Mouse (Mus musculus) lung, embryonic 15.5 days (tissue): Measurements from ENCODE around the gene Col11a2. TPM values are rescaled to one million over a fixed set of nuclear protein-coding genes. Genes with fewer than 3 reads are reported as not detected.
A peak's percentile ranks its signal among the peaks of the same experiment; 100 is the strongest.

Source experiments
- ATAC-seq: fragments of 200-750 bp; cut with Nextera tagmentation; 2 replicates; pipeline ENCODE4 v1.8.0; 2017; ENCODE audit warnings: moderate number of reproducible peaks, borderline replicate concordance; ENCODE audit not compliant: low FRiP score, low TSS enrichment; ENCODE audit errors: extremely low read depth
- H3K27ac ChIP-seq: fragments of 300-500 bp; sonication (generic); 2 replicates; pipeline ENCODE4 v1.5.1; 2015; ENCODE audit warnings: moderate library complexity, mild to moderate bottlenecking, inconsistent platforms
- H3K27me3 ChIP-seq: fragments of 300-500 bp; sonication (generic); 2 replicates; pipeline ENCODE4 v1.6.1; 2015; ENCODE audit warnings: inconsistent platforms
- H3K36me3 ChIP-seq: fragments of 300-500 bp; sonication (generic); 2 replicates; pipeline ENCODE4 v1.6.1; 2015; ENCODE audit warnings: inconsistent platforms
- H3K4me1 ChIP-seq: fragments of 300-500 bp; sonication (generic); 2 replicates; pipeline ENCODE4 v1.6.1; 2015; ENCODE audit warnings: inconsistent platforms
- H3K4me2 ChIP-seq: fragments of 300-500 bp; sonication (generic); 2 replicates; pipeline ENCODE4 v1.6.1; 2015; ENCODE audit warnings: inconsistent platforms, mild to moderate bottlenecking, moderate library complexity
- H3K4me3 ChIP-seq: fragments of 300-500 bp; sonication (generic); 2 replicates; pipeline ENCODE4 v1.5.1; 2015; ENCODE audit warnings: mild to moderate bottlenecking, inconsistent platforms
- H3K9ac ChIP-seq: fragments of 300-500 bp; sonication (generic); 2 replicates; pipeline ENCODE4 v1.6.1; 2015; ENCODE audit warnings: inconsistent platforms
- H3K9me3 ChIP-seq: fragments of 300-500 bp; sonication (generic); 2 replicates; pipeline ENCODE4 v1.6.1; 2016; ENCODE audit warnings: inconsistent platforms
- WGBS: fragments of 180-500 bp; shearing (Covaris S2); methylation state at CpG from one replicate; pipeline ENCODE4 v1.1.7; 2015; 5-methylcytosine and 5-hydroxymethylcytosine counted together
- polyA plus RNA-seq: library from polyadenylated mRNA; unstranded; fragments of >200 nt; fragmentation: Nextera tagmentation; extraction: Ambion mirVana; gene quantifications from 2 replicates; pipeline ENCODE4 v1.2.1, GENCODE M21; 2015

Gene Col11a2
- polyA plus RNA-seq, 1 experiment from 2014 or later, result 4.1 TPM

- Histone ChIP-seq H3K4me2 (no peak overlapping the region), H3K4me1 (peaks cover 39% of the 10 kb centered on the region), H3K4me3 (no peak overlapping the region), H3K27me3 (peaks cover 19% of the 10 kb centered on the region), H3K9ac (no peak overlapping the region), H3K27ac (no peak overlapping the region), H3K36me3 (peaks cover 37% of the 10 kb centered on the region), H3K9me3 (no peaks in the 10 kb centered on the region)
- WGBS, result 81% methylated on average over 9 of the region's 9 CpGs
- no peak for ATAC-seq
Measured at GRCm38 (mm10) chr17:34035517-34035916, 3.7 kb upstream of the Col11a2 start.

DNA sequence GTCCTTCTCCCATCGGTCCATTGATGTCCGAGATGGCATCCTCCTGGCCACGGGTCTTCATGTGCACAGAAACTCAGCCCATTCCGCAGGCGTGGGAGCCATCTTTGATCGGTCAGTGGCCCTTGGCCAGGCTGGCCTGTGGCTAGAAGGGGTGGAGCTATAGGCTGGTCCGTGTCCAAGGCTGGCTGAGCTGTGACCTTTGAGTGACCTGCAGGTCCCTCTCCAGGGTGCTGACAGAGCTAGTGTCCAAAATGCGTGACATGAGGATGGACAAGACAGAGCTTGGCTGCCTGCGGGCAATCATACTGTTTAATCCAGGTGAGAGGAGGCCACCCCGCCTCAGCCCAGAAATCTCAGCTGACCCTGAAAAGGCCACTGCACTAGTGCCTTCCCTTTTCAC, 2.6 kb upstream of the Col11a2 start:
- peaks cover 19% of the 10 kb centered on the region for H3K27me3 ChIP-seq
- WGBS, result 77% methylated on average over 10 of the region's 10 CpGs
- H3K4me3 ChIP-seq, result no peak overlapping the region
- no peak overlapping the region for H3K27ac ChIP-seq
- peaks cover 41% of the 10 kb centered on the region for H3K4me1 ChIP-seq
- no peaks in the 10 kb centered on the region for H3K9me3 ChIP-seq
- ATAC-seq, result no peak
- peaks cover 37% of the 10 kb centered on the region for H3K36me3 ChIP-seq
- H3K9ac ChIP-seq, result no peak overlapping the region
- H3K4me2 ChIP-seq, result no peak overlapping the region

DNA sequence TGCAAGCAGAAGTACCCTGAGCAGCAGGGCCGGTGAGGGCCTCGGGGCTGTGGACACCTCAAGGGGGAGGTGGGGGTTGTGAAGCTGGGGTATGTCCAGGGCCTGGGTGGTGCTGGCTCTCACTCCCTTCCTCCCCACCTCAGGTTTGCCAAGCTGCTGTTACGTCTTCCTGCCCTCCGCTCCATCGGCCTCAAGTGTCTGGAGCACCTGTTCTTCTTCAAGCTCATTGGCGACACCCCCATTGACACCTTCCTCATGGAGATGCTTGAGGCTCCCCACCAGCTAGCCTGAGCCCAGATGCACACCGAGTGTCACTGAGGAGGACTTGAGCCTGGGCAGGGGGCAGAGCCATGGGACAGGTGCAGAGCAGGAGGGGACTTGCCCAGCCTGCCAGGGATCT, 2.0 kb upstream of the Col11a2 start:
- no peak for ATAC-seq
- WGBS, result 87% methylated on average over 7 of the region's 7 CpGs
- Histone ChIP-seq H3K9ac (no peak overlapping the region), H3K27ac (no peak overlapping the region), H3K4me3 (no peak overlapping the region), H3K4me2 (no peak overlapping the region), H3K27me3 (peaks cover 19% of the 10 kb centered on the region), H3K9me3 (no peaks in the 10 kb centered on the region), H3K36me3 (peaks cover 37% of the 10 kb centered on the region), H3K4me1 (peaks cover 47% of the 10 kb centered on the region)

- Histone ChIP-seq H3K4me1 (peaks cover 40% of the 10 kb centered on the region), H3K9me3 (no peaks in the 10 kb centered on the region), H3K9ac (peak overlapping the region; percentile 36; the same call in 1 of the 2 replicates), H3K4me3 (peak overlapping the region; percentile 26), H3K4me2 (peak overlapping the region; percentile 57), H3K27ac (no peak overlapping the region), H3K27me3 (peaks cover 19% of the 10 kb centered on the region), H3K36me3 (peaks cover 37% of the 10 kb centered on the region)
- ATAC-seq, result no peak
- WGBS, result 13% methylated on average over 21 of the region's 21 CpGs
Measured at GRCm38 (mm10) chr17:34038440-34038839, 797 bp upstream of the Col11a2 start.

DNA sequence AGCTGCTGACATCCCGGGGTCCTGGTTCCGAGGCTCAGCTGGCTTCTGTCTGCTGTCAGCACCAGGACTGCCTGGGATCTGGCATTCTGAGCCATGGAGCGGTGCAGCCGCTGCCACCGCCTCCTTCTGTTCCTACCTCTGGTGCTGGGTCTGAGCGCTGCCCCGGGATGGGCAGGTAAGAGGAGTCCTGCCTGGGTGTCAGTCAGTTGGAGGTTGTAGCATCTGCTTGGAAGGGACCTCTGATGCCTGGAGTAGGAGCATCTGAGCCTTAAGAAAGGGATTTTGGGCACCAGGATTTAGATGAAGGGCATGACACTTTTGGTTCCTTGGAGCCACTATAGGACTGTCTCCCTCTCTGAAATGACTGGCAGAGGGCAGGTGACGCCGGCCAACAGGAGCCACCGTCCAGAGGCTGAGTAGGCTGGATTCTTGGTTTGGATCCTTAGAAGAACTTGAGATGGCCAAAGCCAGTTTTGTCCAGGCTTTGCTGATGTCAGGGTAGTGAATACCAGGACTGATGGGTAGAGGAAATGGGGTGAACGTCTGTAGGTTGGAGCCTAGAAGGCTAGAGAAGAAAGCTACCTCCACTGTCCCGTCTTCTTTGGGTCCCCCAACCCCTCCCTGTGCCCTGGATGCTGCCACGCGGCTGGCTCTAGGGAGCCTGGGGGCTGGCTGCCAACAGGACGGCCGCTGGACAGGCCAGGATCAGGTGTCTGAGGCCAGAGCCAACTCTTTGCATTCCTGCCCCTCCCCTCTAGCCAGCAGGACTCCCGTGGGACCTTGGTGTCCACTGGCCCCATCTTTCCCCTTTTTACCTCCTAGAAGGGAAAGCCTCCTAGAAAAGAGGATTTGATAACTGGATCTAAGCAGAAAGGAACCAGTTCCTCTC, 569 bp downstream of the Col11a2 start:
- H3K9ac ChIP-seq, result no peak overlapping the region

GRCm38 (mm10) chr17:34045941-34046340, 6.7 kb downstream of the Col11a2 start:
- H3K4me1 ChIP-seq, result peaks cover 14% of the 10 kb centered on the region
- no peak overlapping the region for H3K4me2 ChIP-seq
- no peaks in the 10 kb centered on the region for H3K36me3 ChIP-seq
- ATAC-seq, result no peak
- H3K4me3 ChIP-seq, result no peak overlapping the region
- no peak overlapping the region for H3K27ac ChIP-seq
- no peaks in the 10 kb centered on the region; the same call in 1 of the 2 replicates for H3K27me3 ChIP-seq
- H3K9me3 ChIP-seq, result no peaks in the 10 kb centered on the region; the same call in 1 of the 2 replicates
- H3K9ac ChIP-seq, result no peak overlapping the region
- 73% methylated on average over 14 of the region's 14 CpGs for WGBS

More for the DNA sequence above, 569 bp downstream of the Col11a2 start:
- H3K4me2 ChIP-seq, result peak overlapping the region; percentile 57
- no peaks in the 10 kb centered on the region for H3K9me3 ChIP-seq
- no peak for ATAC-seq
- peak overlapping the region; percentile 4; the same call in 1 of the 2 replicates for H3K4me3 ChIP-seq
- peak overlapping the region; percentile 29; the same call in 1 of the 2 replicates for H3K27ac ChIP-seq
- 14% methylated on average over 17 of the region's 17 CpGs for WGBS
- H3K27me3 ChIP-seq, result peaks cover 19% of the 10 kb centered on the region
- H3K4me1 ChIP-seq, result peaks cover 37% of the 10 kb centered on the region
- peaks cover 28% of the 10 kb centered on the region for H3K36me3 ChIP-seq

DNA sequence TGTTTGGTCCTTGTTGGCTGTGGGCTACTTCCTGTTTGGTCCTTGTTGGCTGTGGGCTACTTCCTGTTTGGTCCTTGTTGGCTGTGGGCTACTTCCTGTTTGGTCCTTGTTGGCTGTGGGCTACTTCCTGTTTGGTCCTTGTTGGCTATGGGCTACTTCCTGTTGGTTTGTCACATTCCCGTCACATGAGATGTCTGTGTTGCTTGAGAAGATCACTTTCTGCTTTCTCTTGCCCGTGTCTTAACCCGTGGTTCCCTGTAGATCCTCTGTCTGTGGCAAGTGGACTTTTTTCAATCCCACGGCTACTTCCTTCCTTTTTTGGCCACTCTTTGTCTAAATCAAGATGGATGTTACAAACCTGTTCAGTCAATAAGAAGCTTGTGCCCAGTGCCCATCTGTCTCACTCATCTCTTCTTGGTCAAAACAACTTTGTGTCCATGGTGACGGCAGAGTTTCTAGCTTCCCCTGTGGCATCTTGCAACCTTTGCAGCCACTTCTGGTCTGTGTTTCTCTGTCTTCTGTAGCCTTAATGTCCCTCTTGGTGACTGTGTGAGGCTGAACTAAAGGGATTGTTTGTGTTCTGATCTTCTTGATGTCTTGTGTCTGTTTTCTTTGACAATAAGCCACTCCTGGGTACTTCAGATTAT, 8.3 kb downstream of the Col11a2 start:
- Histone ChIP-seq H3K4me1 (no peaks in the 10 kb centered on the region), H3K4me3 (no peak overlapping the region), H3K36me3 (no peaks in the 10 kb centered on the region), H3K27me3 (no peaks in the 10 kb centered on the region), H3K27ac (no peak overlapping the region), H3K9ac (no peak overlapping the region), H3K9me3 (no peaks in the 10 kb centered on the region; the same call in 1 of the 2 replicates), H3K4me2 (no peak overlapping the region)
- WGBS, result 86% methylated on average over 5 of the region's 5 CpGs
- no peak for ATAC-seq

- Histone ChIP-seq H3K4me1 (no peaks in the 10 kb centered on the region), H3K4me3 (no peak overlapping the region), H3K36me3 (no peaks in the 10 kb centered on the region), H3K27me3 (no peaks in the 10 kb centered on the region), H3K9me3 (no peaks in the 10 kb centered on the region), H3K9ac (no peak overlapping the region), H3K27ac (no peak overlapping the region), H3K4me2 (no peak overlapping the region)
- no peak for ATAC-seq
- whole genome bisulfite sequencing, result 50% methylated on average over 6 of the region's 7 CpGs
Measured at GRCm38 (mm10) chr17:34057224-34057623, 18.0 kb downstream of the Col11a2 start.

- Histone ChIP-seq H3K27ac (no peak overlapping the region), H3K4me2 (no peak overlapping the region), H3K4me3 (no peak overlapping the region), H3K9ac (no peak overlapping the region), H3K4me1 (no peaks in the 10 kb centered on the region), H3K27me3 (no peaks in the 10 kb centered on the region), H3K9me3 (no peaks in the 10 kb centered on the region), H3K36me3 (no peaks in the 10 kb centered on the region)
- 46% methylated on average over 3 of the region's 3 CpGs for WGBS
- no peak for ATAC-seq
Measured at GRCm38 (mm10) chr17:34068864-34069263, 29.6 kb downstream of the Col11a2 start.

DNA sequence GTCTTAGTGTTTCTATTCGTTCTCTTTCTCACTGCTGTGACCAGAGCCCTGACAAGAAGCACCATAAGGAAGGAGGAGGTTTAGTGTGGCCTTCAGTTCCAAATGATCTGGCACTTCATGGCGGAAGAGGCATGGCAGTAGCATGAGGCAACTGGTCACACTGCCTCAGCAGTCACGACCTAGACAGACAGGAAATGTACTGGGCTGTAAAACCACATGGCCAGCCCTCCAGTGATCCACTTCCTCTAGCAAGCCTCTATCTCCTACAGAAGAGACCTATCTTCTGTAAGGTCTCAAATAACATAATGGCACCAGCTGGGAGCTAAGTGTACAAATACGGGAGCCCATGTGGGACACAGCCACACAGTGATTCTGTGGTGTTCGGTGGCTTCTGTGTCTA, 32.9 kb downstream of the Col11a2 start:
- H3K27ac ChIP-seq, result no peak overlapping the region

DNA sequence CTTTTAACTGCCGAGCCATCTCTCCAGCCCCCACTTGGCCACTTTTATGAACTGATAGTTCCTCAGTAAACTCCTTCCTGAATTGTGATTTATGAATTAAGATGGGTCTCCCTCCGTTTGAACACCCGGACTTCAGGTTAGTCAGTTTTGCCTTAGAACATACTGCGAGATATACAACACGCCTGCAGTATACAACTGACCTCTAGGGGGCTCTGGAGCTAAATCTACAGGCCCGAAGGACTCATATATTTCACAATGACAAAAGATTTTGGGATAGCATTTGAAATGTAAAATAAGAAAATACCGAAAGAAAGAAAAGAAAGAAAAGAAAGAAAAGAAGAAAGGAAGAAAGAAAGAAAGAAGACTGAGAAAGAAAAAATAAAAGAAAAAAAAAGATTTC, 36.0 kb downstream of the Col11a2 start:
- no peak for ATAC-seq
- WGBS, result 37% methylated on average over 7 of the region's 7 CpGs

More for the DNA sequence above, 32.9 kb downstream of the Col11a2 start:
- no peak overlapping the region for H3K4me3 ChIP-seq
- H3K4me1 ChIP-seq, result no peaks in the 10 kb centered on the region
- no peak for ATAC-seq
- H3K9me3 ChIP-seq, result no peaks in the 10 kb centered on the region
- WGBS, result 61% methylated on average over 5 of the region's 5 CpGs
- H3K36me3 ChIP-seq, result no peaks in the 10 kb centered on the region
- H3K9ac ChIP-seq, result no peak overlapping the region
- H3K27me3 ChIP-seq, result peaks cover 10% of the 10 kb centered on the region
- no peak overlapping the region for H3K4me2 ChIP-seq

DNA sequence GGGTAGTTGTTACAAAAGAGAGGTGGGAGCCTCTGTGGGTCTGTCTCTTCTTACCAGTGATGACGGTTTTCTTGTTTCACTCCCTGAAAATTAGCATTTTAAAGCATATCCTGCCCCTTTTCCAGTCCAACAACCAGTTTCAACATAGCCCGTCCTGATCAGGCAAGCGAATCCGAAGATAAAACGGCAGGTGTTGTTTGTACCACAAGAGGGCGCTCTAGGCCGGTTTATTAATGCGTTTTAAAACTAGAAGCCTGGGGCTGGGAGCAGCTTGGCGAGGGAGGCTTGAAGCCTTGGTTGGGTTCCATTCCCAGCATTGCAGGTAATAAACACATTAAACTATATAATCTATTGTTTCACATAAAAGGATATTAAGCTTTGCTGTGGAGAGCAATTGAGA, 38.3 kb downstream of the Col11a2 start:
- H3K9me3 ChIP-seq, result no peaks in the 10 kb centered on the region
- no peak overlapping the region for H3K27ac ChIP-seq
- H3K27me3 ChIP-seq, result peaks cover 14% of the 10 kb centered on the region
- H3K9ac ChIP-seq, result no peak overlapping the region
- ATAC-seq, result no peak
- H3K4me3 ChIP-seq, result no peak overlapping the region
- H3K36me3 ChIP-seq, result no peaks in the 10 kb centered on the region
- under 1% methylated on average over 9 of the region's 9 CpGs for WGBS
- H3K4me1 ChIP-seq, result no peaks in the 10 kb centered on the region
- no peak overlapping the region for H3K4me2 ChIP-seq

More for the DNA sequence above, 36.0 kb downstream of the Col11a2 start:
- H3K27me3 ChIP-seq, result peaks cover 14% of the 10 kb centered on the region
- H3K4me3 ChIP-seq, result no peak overlapping the region
- H3K36me3 ChIP-seq, result no peaks in the 10 kb centered on the region
- no peaks in the 10 kb centered on the region for H3K4me1 ChIP-seq
- no peak overlapping the region for H3K27ac ChIP-seq
- H3K9ac ChIP-seq, result no peak overlapping the region
- no peaks in the 10 kb centered on the region for H3K9me3 ChIP-seq
- no peak overlapping the region for H3K4me2 ChIP-seq
